Mouse (Mus musculus) cerebellum, postnatal 25 days (tissue): ENCODE measurements at regions not wholly inside any gene's neighbourhood (a gene's known extent, or its start where the extent isn't known, plus 50 kb on each side); places are given as distances from the start of the nearest gene placed in this dataset.
"Not testable (repeated sequence)": the region's sequence is repeated elsewhere in the genome, so short reads cannot be mapped to it uniquely, and the experiment has no call there.

Experiments
- DNase-seq, 2 experiments: peaks; one replicate each; pipeline ENCODE4 v3.0.0; 2021; ENCODE audit warnings: mixed read lengths in 2 of 2

DNA sequence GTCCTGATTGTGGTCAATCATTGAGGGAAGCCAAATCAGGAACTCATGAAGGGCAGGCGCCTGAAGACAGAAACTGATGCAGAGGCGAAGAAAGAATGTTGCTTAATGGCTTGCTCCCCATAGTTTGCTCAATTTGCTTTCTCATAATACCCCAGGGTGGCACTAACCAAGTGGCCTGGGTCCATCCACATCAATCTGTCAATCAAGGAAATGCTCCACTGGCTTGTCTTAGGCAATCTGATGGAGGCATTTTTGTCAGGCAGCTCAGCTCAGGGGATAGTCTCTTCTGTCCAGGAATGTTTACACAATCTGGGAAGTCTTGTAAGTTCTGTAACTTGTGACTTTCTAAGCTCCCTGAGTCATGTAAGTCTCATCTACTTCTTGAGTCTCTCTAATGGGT is 50.0 kb upstream of the Klhl24 start:
- DNase-seq = no peak

DNA sequence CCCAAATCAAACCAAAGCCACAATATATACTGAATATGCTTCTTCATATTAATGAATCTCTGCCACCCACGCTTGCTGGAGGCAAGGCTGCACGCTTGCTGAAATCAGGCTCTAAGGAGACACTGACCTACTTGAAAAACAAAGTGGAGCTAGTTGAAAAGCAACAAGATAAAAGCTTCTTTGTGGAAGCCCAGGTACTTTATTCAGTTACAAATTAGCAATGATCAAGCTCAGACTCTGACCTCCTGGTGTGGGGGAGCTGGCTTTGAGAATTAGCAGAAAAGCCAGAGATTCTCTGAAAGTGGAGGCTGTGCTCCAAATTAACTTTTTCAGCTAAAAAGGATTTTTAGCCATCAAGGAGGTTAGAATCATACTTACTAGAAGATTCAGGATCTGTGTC is 52.3 kb upstream of the Klhl6 start:
- not testable (repeated sequence) for DNase-seq

DNA sequence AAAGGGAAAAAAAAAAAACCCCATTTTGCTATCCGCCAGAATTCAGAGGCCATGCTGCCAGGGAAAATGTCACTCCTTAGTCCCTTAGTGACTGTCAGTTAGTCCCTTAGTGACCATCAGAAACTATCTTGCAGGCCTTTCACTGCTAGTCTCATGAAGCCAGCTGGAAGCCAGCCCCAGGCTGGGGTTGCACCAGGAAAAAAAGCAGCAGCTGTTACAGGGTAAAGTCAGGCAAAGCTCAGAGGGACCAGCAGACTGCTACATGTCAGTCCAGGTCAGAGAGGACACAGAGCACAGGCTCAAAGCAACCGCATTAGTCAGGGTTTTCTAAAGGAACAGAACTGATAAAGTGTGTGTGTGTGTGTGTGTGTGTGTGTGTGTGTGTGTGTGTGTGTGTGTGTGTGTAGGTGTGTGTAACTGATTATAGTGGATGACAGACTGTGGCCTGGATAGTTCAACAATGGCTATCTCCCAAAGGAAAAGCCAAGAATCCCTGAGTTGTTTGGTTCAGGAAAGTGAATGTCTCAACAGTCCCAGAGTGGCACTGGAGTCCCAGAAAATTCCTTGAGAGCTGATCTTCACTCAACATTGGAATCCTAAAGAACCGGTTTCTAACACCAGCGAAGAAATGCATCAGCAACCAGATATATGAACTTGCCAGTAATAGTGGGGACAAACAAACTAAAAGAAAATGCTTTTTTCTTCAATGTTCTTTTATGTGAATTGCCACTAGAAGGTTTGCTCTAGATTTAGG is 49.7 kb upstream of the Klhl6 start:
- peak in 1 of 2 experiments; percentile 3 for DNase-seq
